Mouse (Mus musculus) ES-E14 (cell line): ENCODE data around the gene Pgpep1l.

Experiments used
- CHD2 ChIP-seq: IDR thresholded peaks from 2 replicates; pipeline ENCODE4 v1.6.1; 2014; ENCODE audit warnings: mild to moderate bottlenecking, low read depth, low read length, inconsistent platforms
- HCFC1 ChIP-seq: IDR thresholded peaks from 2 replicates; pipeline ENCODE4 v1.6.1; 2012; ENCODE audit warnings: low read length, inconsistent platforms, borderline replicate concordance; ENCODE audit not compliant: insufficient read depth
- MAFK ChIP-seq: IDR thresholded peaks from 2 replicates; pipeline ENCODE4 v1.6.1; 2014; ENCODE audit warnings: mild to moderate bottlenecking, low read depth, low read length, inconsistent platforms; ENCODE audit not compliant: insufficient read depth
- ZNF384 ChIP-seq: IDR thresholded peaks from 2 replicates; pipeline ENCODE4 v1.6.1; 2012; ENCODE audit warnings: low read depth, low read length, inconsistent platforms

GRCm38 (mm10) chr7:68291603-68292002 is 27.6 kb upstream of the Pgpep1l start:
- TF ChIP-seq MAFK, result no peak
- no peak for TF ChIP-seq ZNF384
- TF ChIP-seq CHD2, result no peak
- TF ChIP-seq HCFC1, result no peak
